Mouse (Mus musculus): Measurements from ENCODE around the gene Car9.

Gene Car9

GRCm38 (mm10) chr4:43562769-43563600 lies 56.2 kb downstream of the Car9 start:
- DNase-seq (ENCODE audit: low read depth), result no peak

Data from 416B (cell line).